Mouse (Mus musculus) liver, postnatal 0 days (tissue): ENCODE measurements around the gene Pdx1. TPM values are rescaled to one million over a fixed set of nuclear protein-coding genes. Genes with fewer than 3 reads are reported as not detected.

ENCODE experiments used
- ATAC-seq: fragments of 200-750 bp; cut with Nextera tagmentation; 2 replicates; pipeline ENCODE4 v1.8.0; 2017; ENCODE audit warnings: mild to moderate bottlenecking, moderate library complexity
- DNase-seq: peaks from one replicate; pipeline ENCODE4 v3.0.0-alpha.2; 2016
- H3K27ac ChIP-seq: fragments of 300-500 bp; sonication (generic); 2 replicates; pipeline ENCODE4 v1.5.1; 2014; ENCODE audit warnings: antibody characterized with exemption, moderate library complexity, mild to moderate bottlenecking, low read depth
- H3K27me3 ChIP-seq: fragments of 300-500 bp; sonication (generic); 2 replicates; pipeline ENCODE4 v1.6.1; 2014; ENCODE audit warnings: low read length, control low read depth, mixed read lengths; ENCODE audit not compliant: insufficient read depth
- H3K36me3 ChIP-seq: fragments of 300-500 bp; sonication (generic); replicated peaks from 2 replicates; pipeline ENCODE4 v1.6.1; 2014; ENCODE audit warnings: mild to moderate bottlenecking, control low read depth, low read length, moderate library complexity, mixed read lengths; ENCODE audit not compliant: insufficient read depth
- H3K4me1 ChIP-seq: fragments of 300-500 bp; sonication (generic); 2 replicates; pipeline ENCODE4 v1.6.1; 2014; ENCODE audit warnings: antibody characterized with exemption, mild to moderate bottlenecking, control low read depth; ENCODE audit not compliant: insufficient read depth
- H3K4me2 ChIP-seq: fragments of 300-500 bp; sonication (generic); 2 replicates; pipeline ENCODE4 v1.6.1; 2014; ENCODE audit warnings: low read depth, mild to moderate bottlenecking, low read length, moderate library complexity, mixed read lengths
- H3K4me3 ChIP-seq: fragments of 300-500 bp; sonication (generic); 2 replicates; pipeline ENCODE4 v1.5.1; 2014; ENCODE audit warnings: low read depth, low read length
- H3K9ac ChIP-seq: fragments of 300-500 bp; sonication (generic); replicated peaks from 2 replicates; pipeline ENCODE4 v1.6.1; 2014; ENCODE audit warnings: mild to moderate bottlenecking, moderate library complexity
- H3K9me3 ChIP-seq: fragments of 300-500 bp; sonication (generic); 2 replicates; pipeline ENCODE4 v1.6.1; 2016; ENCODE audit warnings: mild to moderate bottlenecking, control low read depth, low read length, mixed read lengths
- CTCF ChIP-seq: sonication (generic); IDR thresholded peaks from 2 replicates; pipeline ENCODE4 v1.5.1; 2016; ENCODE audit warnings: antibody characterized with exemption, low read depth
- EP300 ChIP-seq: IDR thresholded peaks from 2 replicates; pipeline ENCODE4 v1.6.1; 2016; ENCODE audit warnings: antibody characterized with exemption, low read depth, mild to moderate bottlenecking
- WGBS: fragments of 180-500 bp; shearing (Covaris S2); extraction: QIAGEN DNeasy Blood & Tissue Kit; methylation state at CpG from one replicate; pipeline ENCODE4 v1.1.7; 2014; ENCODE audit not compliant: insufficient replicate concordance; 5-methylcytosine and 5-hydroxymethylcytosine counted together
- polyA plus RNA-seq: library from polyadenylated mRNA; unstranded; fragments of >200 nt; fragmentation: Nextera tagmentation; extraction: Ambion mirVana; gene quantifications from 2 replicates; pipeline ENCODE4 v1.2.1, GENCODE M21; 2015

Pdx1 gene
- polyA plus RNA-seq, 1 experiment from 2014 or later = not detected

DNA sequence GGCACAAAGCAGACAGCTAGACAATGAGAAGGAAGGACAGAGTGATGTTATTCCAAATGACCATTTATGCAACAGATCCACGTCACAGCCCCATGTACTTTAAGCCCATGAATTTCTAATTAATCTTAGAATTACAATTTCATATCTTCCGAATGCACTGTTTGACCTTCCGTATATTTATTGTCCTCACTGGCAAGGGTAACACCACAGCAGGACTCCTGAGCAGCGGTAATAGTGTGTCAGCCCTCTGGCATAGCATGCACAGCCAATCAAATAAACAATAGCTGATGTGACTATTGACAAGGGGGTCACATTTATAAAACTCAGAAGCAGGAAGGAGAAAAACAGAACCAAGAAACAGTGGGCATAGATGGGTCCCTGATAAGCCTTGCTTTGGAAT lies 9.0 kb upstream of the Pdx1 start:
- TF ChIP-seq EP300 = no peak
- no peak for TF ChIP-seq CTCF
- no peak for DNase-seq
- 71% methylated on average over 4 of the region's 4 CpGs for WGBS
- Histone ChIP-seq H3K9me3 (no peaks in the 10 kb centered on the region), H3K4me1 (peaks cover 2% of the 10 kb centered on the region; the same call in 1 of the 2 replicates), H3K36me3 (no peaks in the 10 kb centered on the region), H3K4me2 (no peak overlapping the region), H3K27ac (no peak overlapping the region), H3K4me3 (no peak overlapping the region), H3K27me3 (peaks cover 4% of the 10 kb centered on the region; the same call in 1 of the 2 replicates), H3K9ac (no peak overlapping the region)
- ATAC-seq = no peak

DNA sequence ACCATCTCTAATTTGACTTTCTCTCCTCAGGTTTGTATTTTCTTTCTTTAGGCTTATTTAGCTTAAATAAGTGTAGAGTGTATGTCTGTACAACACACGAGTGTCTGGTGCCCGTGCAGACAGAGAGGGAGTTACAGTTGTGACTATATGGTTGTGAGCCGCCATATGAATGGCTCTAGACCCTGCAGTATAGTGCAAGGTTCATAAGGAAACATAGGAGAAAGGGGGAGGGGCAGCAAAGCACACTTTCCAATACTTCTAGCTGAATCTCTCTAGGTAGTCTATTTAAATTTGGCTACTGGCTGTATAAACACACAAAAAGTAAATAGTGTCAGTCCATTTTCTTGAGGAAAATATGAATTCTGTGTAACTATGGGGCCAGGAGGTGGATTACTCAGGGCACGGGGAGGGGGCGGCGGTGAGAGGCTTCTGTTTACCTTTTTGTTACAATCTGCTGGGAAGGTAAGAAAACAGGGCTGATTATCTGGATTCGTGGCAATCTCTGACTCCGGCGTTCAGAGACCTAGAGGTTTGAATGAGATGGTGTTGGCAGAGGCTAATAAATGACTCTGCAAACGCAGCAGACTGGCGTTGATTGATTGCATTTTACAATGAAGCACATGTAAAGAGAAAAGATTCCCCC lies 7.7 kb upstream of the Pdx1 start:
- ATAC-seq = no peak
- Histone ChIP-seq H3K27me3 (peaks cover 12% of the 10 kb centered on the region), H3K9ac (no peak overlapping the region), H3K4me2 (no peak overlapping the region), H3K27ac (no peak overlapping the region), H3K36me3 (no peaks in the 10 kb centered on the region), H3K4me1 (peaks cover 2% of the 10 kb centered on the region; the same call in 1 of the 2 replicates), H3K9me3 (no peaks in the 10 kb centered on the region), H3K4me3 (no peak overlapping the region)
- no peak for TF ChIP-seq CTCF
- no peak for TF ChIP-seq EP300
- WGBS = 42% methylated on average over 11 of the region's 11 CpGs
- DNase-seq = no peak

GRCm38 (mm10) chr5:147263945-147264344 lies 5.8 kb upstream of the Pdx1 start:
- Histone ChIP-seq H3K9ac (no peak overlapping the region), H3K4me2 (no peak overlapping the region), H3K27ac (no peak overlapping the region), H3K9me3 (no peaks in the 10 kb centered on the region), H3K4me1 (peaks cover 2% of the 10 kb centered on the region; the same call in 1 of the 2 replicates), H3K36me3 (no peaks in the 10 kb centered on the region), H3K27me3 (peaks cover 30% of the 10 kb centered on the region), H3K4me3 (no peak overlapping the region)
- TF ChIP-seq EP300 = no peak
- no peak for TF ChIP-seq CTCF
- no peak for DNase-seq
- ATAC-seq = no peak
- WGBS = 39% methylated on average over 4 of the region's 4 CpGs

GRCm38 (mm10) chr5:147267434-147267833 lies 2.3 kb upstream of the Pdx1 start:
- no peak for TF ChIP-seq EP300
- no peak for TF ChIP-seq CTCF
- 17% methylated on average over 6 of the region's 6 CpGs for WGBS
- peaks cover 6% of the 10 kb centered on the region; the same call in 1 of the 2 replicates for H3K4me1 ChIP-seq

DNA sequence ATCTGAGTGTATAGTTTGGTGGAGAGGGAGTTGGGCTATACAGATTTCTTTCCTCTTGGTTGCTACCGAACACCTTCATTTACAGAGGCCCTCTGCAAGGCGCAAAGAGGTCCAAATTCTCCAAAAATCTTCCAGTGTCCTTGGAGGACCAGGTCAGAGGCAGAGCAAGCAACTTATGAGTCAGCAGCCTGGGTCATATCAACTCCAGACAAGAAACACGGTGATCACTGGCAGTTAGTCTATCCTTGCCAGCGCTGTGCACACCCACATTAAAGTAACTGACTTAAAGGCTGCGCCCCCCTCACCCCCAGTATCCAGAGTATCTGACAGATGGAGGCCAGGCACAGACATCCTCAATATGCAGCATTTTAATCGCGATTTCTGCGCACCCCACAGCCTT lies 1.0 kb upstream of the Pdx1 start:
- H3K27ac ChIP-seq = no peak overlapping the region
- 7% methylated on average over 8 of the region's 8 CpGs for WGBS
- H3K27me3 ChIP-seq = peaks cover 76% of the 10 kb centered on the region
- no peak overlapping the region for H3K9ac ChIP-seq
- TF ChIP-seq EP300 (no peak), CTCF (no peak)
- DNase-seq (no peak), ATAC-seq (no peak)
- no peak overlapping the region for H3K4me2 ChIP-seq
- no peaks in the 10 kb centered on the region for H3K9me3 ChIP-seq
- no peaks in the 10 kb centered on the region for H3K36me3 ChIP-seq
- H3K4me1 ChIP-seq = 0 out of 2 replicates have a peak, but pooled peaks cover 4% of the 10 kb centered on the region
- no peak overlapping the region for H3K4me3 ChIP-seq

More at GRCm38 (mm10) chr5:147267434-147267833, 2.3 kb upstream of the Pdx1 start:
- Histone ChIP-seq H3K9ac (no peak overlapping the region), H3K27me3 (peaks cover 64% of the 10 kb centered on the region), H3K4me2 (no peak overlapping the region), H3K4me3 (no peak overlapping the region), H3K36me3 (no peaks in the 10 kb centered on the region), H3K9me3 (no peaks in the 10 kb centered on the region), H3K27ac (no peak overlapping the region)
- ATAC-seq = no peak
- DNase-seq = no peak

GRCm38 (mm10) chr5:147269371-147269770 lies 388 bp upstream of the Pdx1 start:
- H3K4me3 ChIP-seq = no peak overlapping the region
- 5% methylated on average over 6 of the region's 6 CpGs for WGBS
- H3K9ac ChIP-seq = no peak overlapping the region
- no peak overlapping the region for H3K27ac ChIP-seq
- peaks cover 83% of the 10 kb centered on the region for H3K27me3 ChIP-seq
- H3K9me3 ChIP-seq = no peaks in the 10 kb centered on the region
- no peak overlapping the region for H3K4me2 ChIP-seq
- DNase-seq (no peak), ATAC-seq (no peak)
- TF ChIP-seq EP300 = no peak
- TF ChIP-seq CTCF = no peak
- H3K36me3 ChIP-seq = no peaks in the 10 kb centered on the region
- H3K4me1 ChIP-seq = 0 out of 2 replicates have a peak, but pooled peaks cover 4% of the 10 kb centered on the region
